Mouse (Mus musculus): ENCODE measurements at regions not wholly inside any gene's neighbourhood (a gene's known extent, or its start where the extent isn't known, plus 50 kb on each side); places are given as distances from the start of the nearest gene placed in this dataset.
"Not testable (repeated sequence)": the region's sequence is repeated elsewhere in the genome, so short reads cannot be mapped to it uniquely, and the experiment has no call there.

GRCm38 (mm10) chr3:21934731-21935271 lies 141.7 kb upstream of the Tbl1xr1 start:
- DNase-seq (ENCODE audit: low spot score in 2 of 2): peak in 1 of 2 experiments; percentile 14

- peak; percentile 78 to 96 for DNase-seq (ENCODE audit: low spot score in 2 of 2)
Measured at GRCm38 (mm10) chr3:21935571-21936261, 140.7 kb upstream of the Tbl1xr1 start.

GRCm38 (mm10) chr3:21936262-21936603 lies 140.2 kb upstream of the Tbl1xr1 start:
- DNase-seq (ENCODE audit: low spot score in 2 of 2): no peak

- DNase-seq (ENCODE audit: low spot score in 2 of 2): no peak
Measured at GRCm38 (mm10) chr3:21936616-21937015, 139.8 kb upstream of the Tbl1xr1 start.

GRCm38 (mm10) chr3:21937281-21938035 lies 139.0 kb upstream of the Tbl1xr1 start:
- peak; percentile 59 to 82 for DNase-seq (ENCODE audit: low spot score in 2 of 2)

- peak; percentile 50 to 74 for DNase-seq (ENCODE audit: low spot score in 2 of 2)
Measured at GRCm38 (mm10) chr3:21938071-21938848, 138.2 kb upstream of the Tbl1xr1 start.

- DNase-seq (ENCODE audit: low spot score in 2 of 2): no peak
Measured at GRCm38 (mm10) chr3:21939738-21940137, 136.7 kb upstream of the Tbl1xr1 start.

GRCm38 (mm10) chr3:21941596-21941995 lies 134.9 kb upstream of the Tbl1xr1 start:
- DNase-seq (ENCODE audit: low spot score in 2 of 2): no peak

GRCm38 (mm10) chr3:21942912-21943311 lies 133.5 kb upstream of the Tbl1xr1 start:
- no peak for DNase-seq (ENCODE audit: low spot score in 2 of 2)

- no peak for DNase-seq (ENCODE audit: low spot score in 2 of 2)
Measured at GRCm38 (mm10) chr3:21945775-21946174, 130.7 kb upstream of the Tbl1xr1 start.

GRCm38 (mm10) chr3:21947320-21948073 lies 129.0 kb upstream of the Tbl1xr1 start:
- no peak for DNase-seq (ENCODE audit: low spot score in 2 of 2)

GRCm38 (mm10) chr3:21948074-21948659 lies 128.3 kb upstream of the Tbl1xr1 start:
- no peak for DNase-seq (ENCODE audit: low spot score in 2 of 2)

- DNase-seq (ENCODE audit: low spot score in 2 of 2): no peak
Measured at GRCm38 (mm10) chr3:21949459-21949858, 127.0 kb upstream of the Tbl1xr1 start.

GRCm38 (mm10) chr3:21950571-21950970 lies 125.9 kb upstream of the Tbl1xr1 start:
- DNase-seq (ENCODE audit: low spot score in 2 of 2): no peak

- DNase-seq (ENCODE audit: low spot score in 2 of 2): no peak
Measured at GRCm38 (mm10) chr3:21951446-21952285, 124.8 kb upstream of the Tbl1xr1 start.

GRCm38 (mm10) chr3:21952695-21953415 lies 123.6 kb upstream of the Tbl1xr1 start:
- DNase-seq (ENCODE audit: low spot score in 2 of 2): peak in 1 of 2 experiments; percentile 9

GRCm38 (mm10) chr3:21953416-21953810 lies 123.0 kb upstream of the Tbl1xr1 start:
- DNase-seq (ENCODE audit: low spot score in 2 of 2): no peak

- DNase-seq (ENCODE audit: low spot score in 2 of 2): peak in 1 of 2 experiments; percentile 6
Measured at GRCm38 (mm10) chr3:21955681-21956080, 120.8 kb upstream of the Tbl1xr1 start.

GRCm38 (mm10) chr3:21957105-21957504 lies 119.3 kb upstream of the Tbl1xr1 start:
- not testable (repeated sequence) for DNase-seq (ENCODE audit: low spot score in 2 of 2)
